Mouse (Mus musculus) heart, adult 2 months (tissue): ENCODE data around the gene Rnasek.

Experiments
- CTCF ChIP-seq: fragments of 200-600 bp; IDR thresholded peaks from 2 replicates; pipeline ENCODE4 v1.8.1; 2022; ENCODE audit warnings: antibody characterized with exemption, mild to moderate bottlenecking, moderate library complexity
- EP300 ChIP-seq: fragments of 200-500 bp; IDR thresholded peaks from 2 replicates; pipeline ENCODE4 v1.6.1; 2011; ENCODE audit warnings: low read depth, low read length, control low read depth; ENCODE audit not compliant: insufficient read depth
- POLR2A ChIP-seq: fragments of 200-500 bp; IDR thresholded peaks from 2 replicates; pipeline ENCODE4 v1.6.1; 2011; ENCODE audit warnings: mild to moderate bottlenecking, low read depth, low read length, control low read depth; ENCODE audit not compliant: insufficient read depth

DNA sequence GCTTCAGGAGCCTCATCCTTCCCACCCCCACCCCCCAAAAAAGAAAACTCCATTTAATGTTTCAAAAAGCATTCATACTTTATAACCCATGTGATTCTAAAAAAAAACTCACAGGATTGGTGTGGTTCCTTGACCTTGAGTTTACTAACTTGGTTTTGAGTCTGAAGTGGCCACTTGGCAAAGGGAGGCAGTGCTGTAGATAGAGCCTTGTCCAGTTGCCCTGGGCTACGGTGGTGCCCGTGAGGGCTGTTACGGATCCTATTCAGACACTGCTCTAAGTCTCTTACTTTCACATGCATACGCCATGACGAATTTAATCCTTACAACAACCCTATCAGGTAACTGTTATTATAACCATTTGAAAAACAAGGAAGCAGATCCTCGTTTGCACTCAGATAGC is 27.7 kb downstream of the Rnasek start:
- TF ChIP-seq CTCF (no peak), POLR2A (no peak), EP300 (no peak)
